Mouse (Mus musculus) brain, embryonic 18.5 days (tissue): Measurements from ENCODE around the gene Adgrg7.
A peak's percentile ranks its signal among the peaks of the same experiment; 100 is the strongest.

Source experiments
- DNase-seq: peaks from one replicate; pipeline ENCODE4 v3.0.0-alpha.2; 2012; ENCODE audit warnings: low read depth, low spot score

Adgrg7 gene

DNA sequence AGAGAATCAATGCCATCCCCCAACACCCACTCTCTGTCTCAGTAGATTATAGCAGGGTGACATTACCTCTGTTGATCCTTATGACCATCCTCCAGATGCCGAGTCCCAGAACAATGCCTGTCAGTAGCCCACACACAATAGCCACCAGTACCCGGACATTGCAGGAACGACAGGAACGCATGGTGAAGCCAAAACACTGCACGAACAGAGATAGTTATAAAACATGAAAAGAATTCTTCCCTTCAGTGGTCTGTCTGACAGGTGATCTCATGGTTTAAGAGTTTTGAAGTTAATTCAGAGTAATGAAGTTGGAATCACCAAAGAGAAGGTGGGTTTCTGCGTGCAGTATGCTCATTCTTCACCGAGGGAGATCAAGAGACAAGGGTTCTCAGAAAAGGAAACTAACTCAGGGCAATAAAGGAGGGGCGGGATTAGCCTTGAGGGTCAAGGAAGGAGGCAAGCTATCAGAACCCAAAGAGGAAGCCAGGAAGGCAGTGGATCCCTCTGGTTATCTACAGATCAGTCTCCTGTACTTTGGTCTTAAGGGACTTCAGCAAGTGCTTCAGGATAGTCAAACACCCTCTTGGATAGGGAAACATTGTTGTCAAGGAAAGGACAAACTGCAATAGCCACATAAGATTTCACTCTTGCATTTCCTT lies at the start of gene Adgrg7:
Gene Adgrg7, minus strand, starts transcription at position 375 of the 659 bp plus-strand sequence.
- no peak for DNase-seq

DNA sequence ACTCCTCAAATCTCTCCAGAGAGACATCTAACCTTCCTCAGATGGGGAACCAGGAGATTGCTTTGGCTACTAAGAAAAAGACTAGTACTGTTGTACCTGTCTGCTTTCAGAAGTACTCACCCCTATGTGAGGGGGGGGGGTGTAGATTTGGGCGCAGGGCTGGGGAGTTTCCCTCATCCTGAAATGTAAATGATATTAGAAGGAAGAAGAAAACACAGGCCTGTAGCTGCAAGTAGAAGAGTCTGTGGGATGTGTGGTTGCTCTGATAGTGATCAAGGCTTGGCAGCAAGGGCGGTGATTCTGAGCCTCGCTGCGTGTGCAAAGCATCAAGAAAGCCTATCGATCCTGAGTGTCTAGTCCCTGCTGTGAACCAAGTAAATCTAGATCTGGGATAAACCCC lies 47.3 kb upstream of the Adgrg7 start:
- DNase-seq: no peak

DNA sequence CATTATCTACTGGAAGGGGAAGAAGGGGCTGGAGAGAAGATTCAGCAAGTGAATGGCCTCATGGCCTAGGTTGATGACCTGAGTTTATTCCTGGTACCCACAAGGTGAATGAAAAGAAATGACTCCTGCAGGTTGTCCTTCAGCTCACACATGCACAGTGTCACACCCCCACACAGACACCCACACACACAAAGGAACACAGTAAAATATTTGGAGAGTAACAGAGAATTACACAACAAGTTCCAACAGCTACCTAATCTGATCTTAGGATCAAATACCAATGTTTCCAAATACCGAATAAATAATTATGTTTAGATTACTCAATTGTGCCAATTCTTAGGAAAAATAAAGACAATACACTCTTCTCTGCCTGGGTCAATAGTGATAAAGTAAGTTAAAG lies 37.7 kb upstream of the Adgrg7 start:
- DNase-seq: no peak

GRCm38 (mm10) chr16:56831986-56832385 lies 36.3 kb upstream of the Adgrg7 start:
- DNase-seq: no peak

DNA sequence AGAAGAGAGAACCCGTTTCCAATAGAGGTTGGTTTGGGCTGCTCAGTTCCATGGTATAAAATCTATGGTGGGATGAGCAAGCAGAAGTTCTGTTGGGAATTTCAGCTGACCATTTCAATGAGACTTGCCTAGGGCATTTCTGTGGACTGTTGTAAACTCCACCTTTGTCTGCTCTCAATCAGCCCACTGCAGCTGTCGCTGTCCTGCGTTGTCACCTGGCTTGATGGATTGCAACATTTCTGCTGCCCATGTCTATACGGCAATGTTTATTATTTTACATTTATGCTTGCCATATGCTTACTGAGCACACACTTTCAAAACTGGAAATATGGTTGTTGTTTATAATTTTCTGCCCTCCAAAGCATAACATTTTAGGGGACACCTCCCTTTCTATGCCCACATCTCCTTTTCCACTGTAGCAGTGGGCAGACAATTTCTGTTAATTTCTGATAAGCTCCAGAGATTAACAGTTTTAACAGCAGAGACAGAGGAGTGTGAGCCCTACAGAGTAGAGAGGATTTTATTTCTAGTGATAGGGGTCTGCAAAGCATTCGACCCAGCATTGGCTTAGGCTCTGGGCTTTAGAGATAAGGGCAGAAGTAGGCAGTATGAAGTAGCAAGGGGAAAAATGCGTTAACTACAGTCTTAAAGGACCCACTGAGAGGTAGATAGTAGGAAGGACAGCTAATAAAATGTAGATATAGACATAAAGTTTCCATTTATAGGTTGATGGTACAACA lies 5.9 kb upstream of the Adgrg7 start:
- DNase-seq: no peak

- no peak for DNase-seq
Observed at GRCm38 (mm10) chr16:56800946-56801345, 5.3 kb upstream of the Adgrg7 start.

- no peak for DNase-seq
Observed at GRCm38 (mm10) chr16:56800469-56800868, 4.8 kb upstream of the Adgrg7 start.

DNA sequence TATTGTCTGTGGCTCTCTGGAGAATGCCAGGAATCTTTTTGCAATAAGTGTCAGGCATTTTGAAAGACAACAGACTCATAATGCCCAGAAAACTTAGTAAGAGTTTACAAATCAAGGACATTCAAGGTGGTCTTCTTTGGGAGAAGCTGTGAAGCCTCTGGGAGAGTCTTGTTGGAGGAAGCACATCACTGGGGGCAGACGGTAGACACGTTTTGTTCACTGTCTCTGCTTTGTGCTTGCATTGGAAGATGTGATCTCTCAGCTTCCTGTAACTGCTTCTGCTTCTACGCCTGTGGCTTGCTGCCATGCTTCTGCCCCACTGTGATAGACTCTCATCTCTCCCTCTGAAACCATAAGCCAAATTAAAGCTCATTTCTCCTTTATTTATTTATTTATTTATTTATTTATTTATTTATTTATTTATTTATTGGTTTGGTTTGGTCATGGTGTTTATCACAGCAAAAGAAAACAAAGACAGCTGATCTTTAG lies 3.9 kb upstream of the Adgrg7 start:
- no peak for DNase-seq

DNA sequence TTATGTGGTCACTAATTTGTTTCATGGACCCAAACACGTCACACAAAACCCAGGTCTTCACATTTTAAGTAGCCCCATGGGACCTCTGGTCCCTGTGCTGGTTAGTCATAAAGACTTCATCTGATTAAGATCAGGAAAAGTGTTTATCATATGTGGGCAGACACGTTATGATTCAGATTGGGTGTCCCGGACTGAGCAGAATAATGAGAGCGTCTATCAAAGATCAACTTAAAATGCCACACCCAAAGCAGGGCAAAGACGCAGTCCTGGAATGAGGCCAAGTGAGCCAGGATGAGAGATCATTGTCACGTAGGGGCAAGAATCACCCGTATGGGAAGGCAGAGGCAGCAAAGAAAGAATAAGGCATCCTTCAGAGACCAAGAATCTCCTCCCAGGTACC lies 3.2 kb upstream of the Adgrg7 start:
- DNase-seq: no peak

DNA sequence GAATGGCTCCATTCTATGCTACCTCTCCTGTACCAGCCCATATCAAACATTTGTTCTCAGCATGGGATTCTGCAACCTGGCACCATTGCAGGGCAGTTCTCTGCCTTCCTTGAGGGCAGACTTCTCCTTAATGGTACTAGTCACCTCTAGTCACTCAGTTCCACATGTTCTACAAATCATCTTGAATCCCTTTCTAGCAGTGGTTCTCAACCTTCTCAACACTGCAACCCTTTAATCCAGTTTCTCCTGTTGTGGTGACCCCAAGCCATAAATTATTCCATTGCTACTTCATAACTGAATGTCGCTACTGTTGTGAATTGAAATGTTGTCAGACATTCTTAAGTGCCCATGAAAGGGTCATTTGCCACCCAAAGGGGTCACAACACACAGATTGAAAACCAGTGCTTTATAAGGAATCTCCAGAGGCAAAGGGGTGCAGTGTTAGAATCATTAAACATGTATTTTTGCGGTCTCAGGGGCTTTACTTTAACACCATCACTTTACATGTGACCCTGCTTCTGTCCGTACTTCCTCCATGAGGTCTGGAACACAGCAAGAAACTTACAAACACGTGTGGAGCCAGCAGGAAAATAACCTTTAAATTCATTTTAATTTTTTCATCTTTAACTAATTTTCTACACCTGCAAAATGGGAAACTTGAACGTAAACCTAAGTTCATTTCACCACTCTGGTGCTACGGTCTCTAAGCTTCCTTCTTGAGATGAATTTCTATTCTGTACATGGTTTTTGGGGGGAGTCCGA lies 1.1 kb downstream of the Adgrg7 start:
- DNase-seq: no peak

DNA sequence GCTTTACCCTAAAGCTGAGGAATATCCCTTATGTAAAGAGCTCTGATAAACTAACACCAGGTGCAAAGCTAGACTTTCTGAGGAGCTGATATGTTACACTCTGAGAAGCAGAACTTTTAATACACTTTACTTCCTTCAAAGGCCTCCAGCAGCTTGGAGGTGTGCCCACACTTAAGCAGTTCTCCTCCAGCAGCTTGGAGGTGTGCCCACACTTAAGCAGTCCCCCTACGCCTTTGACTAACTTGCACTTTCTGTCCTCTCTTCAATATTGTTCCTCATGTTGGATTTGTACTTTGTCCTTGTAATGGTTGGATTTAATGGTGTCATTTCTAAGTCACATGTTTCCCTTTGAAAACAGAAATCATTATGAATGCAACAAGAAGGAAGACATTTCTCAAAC lies 1.9 kb downstream of the Adgrg7 start:
- no peak for DNase-seq

GRCm38 (mm10) chr16:56785943-56786342 lies 9.7 kb downstream of the Adgrg7 start:
- DNase-seq: no peak

GRCm38 (mm10) chr16:56771163-56772105 lies 24.2 kb downstream of the Adgrg7 start:
- DNase-seq: peak; percentile 46

- DNase-seq: no peak
Observed at GRCm38 (mm10) chr16:56729060-56729459, 66.6 kb downstream of the Adgrg7 start.

DNA sequence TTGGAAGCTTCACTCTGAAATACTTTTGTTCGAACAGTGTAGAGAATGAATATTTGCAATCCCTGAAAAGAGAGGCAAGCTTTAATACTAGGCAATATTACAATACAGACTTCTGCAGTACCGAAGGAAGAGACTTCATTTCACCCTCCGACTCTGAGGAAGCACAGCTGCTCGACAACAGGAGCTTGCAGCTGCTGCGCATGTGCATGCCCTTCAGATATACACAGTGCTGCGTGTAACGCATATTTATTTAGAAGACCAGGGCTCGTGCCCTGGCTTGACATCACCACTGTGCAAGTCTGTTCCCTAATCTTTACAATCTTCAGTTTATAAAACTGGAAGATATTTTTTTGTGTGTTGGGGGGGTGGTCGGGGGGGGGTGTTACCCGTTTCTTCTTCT lies 70.7 kb downstream of the Adgrg7 start:
- no peak for DNase-seq

GRCm38 (mm10) chr16:56722357-56722756 lies 73.3 kb downstream of the Adgrg7 start:
- DNase-seq: no peak

DNA sequence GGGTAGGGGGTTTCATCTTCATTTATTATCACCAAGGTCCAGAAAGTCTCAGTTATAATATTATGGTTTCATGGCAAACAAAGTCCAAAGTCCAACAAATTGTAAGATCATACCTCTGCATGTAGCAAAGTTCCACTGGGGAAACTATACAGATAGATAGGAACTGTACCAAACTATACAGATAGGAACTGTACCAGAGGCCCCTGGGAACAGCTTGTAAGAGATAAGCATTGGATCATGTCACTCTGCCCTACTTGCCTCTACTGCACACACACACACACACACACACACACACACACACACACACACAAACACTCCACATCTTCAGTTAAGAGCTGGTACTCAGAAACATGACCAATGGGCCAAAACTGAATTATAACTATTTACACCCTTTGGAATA lies 76.6 kb downstream of the Adgrg7 start:
- DNase-seq: no peak

DNA sequence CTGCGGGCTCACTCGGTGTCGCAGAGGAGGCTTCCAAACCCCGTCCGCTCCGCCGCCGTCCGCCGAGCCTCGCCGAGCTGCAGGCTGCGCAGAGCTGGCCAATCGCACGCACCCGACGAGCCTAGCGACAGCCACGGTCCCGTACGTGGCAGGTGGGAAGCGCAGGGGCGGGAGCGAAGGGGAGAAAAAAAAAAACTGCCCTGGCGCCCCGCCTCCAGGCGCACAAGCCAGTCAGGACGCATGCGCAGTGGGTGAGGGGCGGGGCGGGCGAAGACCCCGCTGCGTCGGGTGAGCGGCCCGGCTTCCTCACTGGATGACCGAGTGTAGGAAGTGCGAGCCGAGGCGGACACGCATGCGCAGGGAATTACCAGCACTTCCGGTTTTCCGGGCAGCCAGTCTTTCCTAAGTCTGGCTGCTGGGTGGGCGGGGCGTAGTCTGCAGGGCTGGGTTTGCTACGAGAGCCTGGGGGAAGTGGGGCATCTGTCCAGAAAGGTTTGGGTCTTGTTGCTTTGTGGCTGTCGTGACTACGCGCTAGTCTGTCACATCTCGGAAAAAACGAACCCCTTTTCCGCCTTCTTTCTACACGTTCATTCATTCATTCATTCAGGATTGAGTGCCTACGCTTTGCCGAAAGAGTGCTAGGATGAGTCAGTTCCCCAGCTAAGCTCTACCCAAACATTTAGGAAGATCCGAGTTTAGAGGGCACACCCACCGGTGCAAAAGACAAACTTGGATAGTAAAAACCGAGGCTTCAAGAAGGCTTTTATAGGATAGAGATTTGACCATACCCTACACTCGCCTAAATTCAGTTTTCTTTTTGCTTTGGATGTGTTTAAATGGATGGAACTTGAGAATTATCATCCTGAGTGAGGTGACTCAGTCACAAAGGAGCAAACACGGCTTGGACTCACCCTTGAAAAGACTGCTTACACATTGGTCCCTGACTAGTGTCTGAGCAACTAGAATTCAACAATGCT lies 78.1 kb downstream of the Adgrg7 start, which contains the start of gene Tfg:
Gene Tfg, minus strand, starts transcription at position 227 of the 977 bp plus-strand sequence.
- peak; percentile 97 for DNase-seq

- DNase-seq: no peak
Observed at GRCm38 (mm10) chr16:56716557-56717179, 79.0 kb downstream of the Adgrg7 start.

DNA sequence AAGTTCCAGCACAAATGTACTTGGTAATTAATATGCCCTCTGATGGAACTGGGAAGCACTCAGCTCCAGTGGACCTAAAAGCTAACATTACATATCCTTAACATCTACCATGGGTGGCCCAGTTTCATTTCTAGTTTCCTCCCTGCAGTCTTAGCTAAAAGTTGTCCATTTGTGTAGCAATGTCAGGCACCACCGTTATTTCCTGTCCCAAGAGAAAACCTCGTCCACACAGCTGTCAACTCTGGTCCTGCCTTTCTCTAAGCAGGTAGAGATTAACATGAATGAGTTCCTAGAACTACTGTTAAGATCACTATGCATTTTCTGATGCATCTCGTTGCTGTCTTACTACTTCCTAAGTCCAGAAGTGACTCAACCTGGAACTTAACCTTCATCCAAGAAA lies 80.0 kb downstream of the Adgrg7 start:
- DNase-seq: no peak
